In genomic region chr6:39781766-39782530, GRCm38 (mm10) we compare ENCODE assay signal across 8 mouse cellular contexts. TPM values are rescaled to one million over a fixed set of nuclear protein-coding genes. Genes with fewer than 3 reads are reported as not detected.
DNase-seq lines count a peak whose midpoint lies in the region; ATAC-seq and TF ChIP-seq lines count a peak whose summit lies in the region.

No protein-coding gene starts in this region.

- no peaks in the 10 kb centered on the region for H3K27me3 ChIP-seq in heart, adult 2 months (ENCODE audit: control insufficient read depth, insufficient read depth, low read length)
- H3K27me3 ChIP-seq in kidney, embryonic 15.5 days: no peaks in the 10 kb centered on the region
- no peaks in the 10 kb centered on the region for H3K27me3 ChIP-seq in forebrain, embryonic 15.5 days

- peak overlapping the region; percentile 24 for H3K4me3 ChIP-seq in heart, adult 2 months
- H3K4me3 ChIP-seq in kidney, embryonic 15.5 days (replicated peaks): no peak overlapping the region; the same call in 1 of the 2 replicates
- H3K4me3 ChIP-seq in left cerebral cortex, adult 2 months: no peak overlapping the region
- no peak overlapping the region for H3K4me3 ChIP-seq in forebrain, embryonic 15.5 days

- no peak overlapping the region for H3K9ac ChIP-seq in heart, adult 2 months (ENCODE audit: low read depth, low read length)
- no peak overlapping the region for H3K9ac ChIP-seq in kidney, embryonic 15.5 days
- H3K9ac ChIP-seq in forebrain, embryonic 15.5 days (replicated peaks): no peak overlapping the region

- TF ChIP-seq EP300 in heart, adult 2 months (IDR thresholded peaks at IDR 0.05; ENCODE audit: insufficient read depth, low read depth, low read length): no peak

- WGBS in heart, adult 2 months: 55% methylated on average over 17 of the region's 17 CpGs
- 49% methylated on average over 17 of the region's 17 CpGs for WGBS in kidney, embryonic 15.5 days
- 71% methylated on average over 17 of the region's 17 CpGs for WGBS in forebrain, embryonic 15.5 days

- no peak for TF ChIP-seq CTCF in heart, adult 2 months (IDR thresholded peaks at IDR 0.05)
- TF ChIP-seq CTCF in left cerebral cortex, adult 2 months (IDR thresholded peaks at IDR 0.05): no peak

- H3K79me2 ChIP-seq in heart, adult 2 months (replicated peaks; ENCODE audit: control insufficient read depth, insufficient read depth, low read length): no peaks in the 10 kb centered on the region

- intact Hi-C loops in heart, adult 2 months (cut with DNase I): loop anchor here (1.0 to 5.0 kb wide), 5 partner anchors 57 to 319 kb away; partner anchors contain the start of gene Braf
- intact Hi-C loops in left cerebral cortex, adult 2 months (cut with DNase I): loop anchor here (1.0 to 5.0 kb wide), 4 partner anchors 55 to 320 kb away; partner anchors contain the start of gene Braf

- ATAC-seq in kidney, embryonic 15.5 days (replicated peaks; ENCODE audit: low FRiP score): peak; percentile 63; the same call in 1 of the 2 replicates
- ATAC-seq in forebrain, embryonic 15.5 days (replicated peaks): no peak

- H3K4me1 ChIP-seq in heart, adult 2 months (ENCODE audit: control insufficient read depth, insufficient read depth, low read length): peaks cover 4% of the 10 kb centered on the region
- peaks cover 20% of the 10 kb centered on the region for H3K4me1 ChIP-seq in kidney, embryonic 15.5 days
- peaks cover 8% of the 10 kb centered on the region for H3K4me1 ChIP-seq in forebrain, embryonic 15.5 days

- peak; percentile 33 to 59 for DNase-seq in urinary bladder, adult 18-20 months (ENCODE audit: low spot score in 2 of 2)
- no peak for DNase-seq in urinary bladder, postnatal 10 days (ENCODE audit: low spot score)
- DNase-seq in heart, adult 2 months: peak; percentile 34 to 41
- peak; percentile 64 for DNase-seq in lung, postnatal 25 days (ENCODE audit: low spot score)
- DNase-seq in yolk sac, embryonic 10.5 days (ENCODE audit: low spot score): peak; percentile 83
- DNase-seq in left cerebral cortex, adult 2 months (ENCODE audit: extremely low spot score in 1 of 2, low spot score in 2 of 2): no peak

- H3K36me3 ChIP-seq in heart, adult 2 months (ENCODE audit: control insufficient read depth, insufficient read depth, low read length): no peaks in the 10 kb centered on the region
- H3K36me3 ChIP-seq in kidney, embryonic 15.5 days: no peaks in the 10 kb centered on the region
- H3K36me3 ChIP-seq in forebrain, embryonic 15.5 days: no peaks in the 10 kb centered on the region

- peak overlapping the region; percentile 53 for H3K4me2 ChIP-seq in kidney, embryonic 15.5 days
- no peak overlapping the region for H3K4me2 ChIP-seq in forebrain, embryonic 15.5 days (replicated peaks)

- peak overlapping the region; percentile 61 for H3K27ac ChIP-seq in heart, adult 2 months
- H3K27ac ChIP-seq in kidney, embryonic 15.5 days: peak overlapping the region; percentile 47
- no peak overlapping the region for H3K27ac ChIP-seq in left cerebral cortex, adult 2 months
- H3K27ac ChIP-seq in forebrain, embryonic 15.5 days (replicated peaks): no peak overlapping the region

- TF ChIP-seq POLR2A in heart, adult 2 months (IDR thresholded peaks at IDR 0.05; ENCODE audit: insufficient read depth, low read depth, low read length): no peak

- no peaks in the 10 kb centered on the region for H3K9me3 ChIP-seq in kidney, embryonic 15.5 days (replicated peaks)
- H3K9me3 ChIP-seq in forebrain, embryonic 15.5 days: no peaks in the 10 kb centered on the region

RNA-seq across cellular contexts. Expression of gene Mrps33, which starts 28.8 kb away (rescaled TPM):
- total RNA-seq in heart, adult 2 months (2021): 100 to 1,000 TPM in 1 of 2 experiments, 10 to 100 TPM in 1; 97.7 to 106 TPM
- 133 and 317 TPM in 2 replicates for polyA plus RNA-seq in heart, adult 2 months (2012; rRNA removed)
- 196 and 209 TPM in 2 replicates for polyA plus RNA-seq in kidney, embryonic 15.5 days (2015; fragmentation: Nextera tagmentation; extraction: Ambion mirVana)
- 100 to 1,000 TPM in 1 of 2 experiments, 10 to 100 TPM in 1; 91.5 to 104 TPM for total RNA-seq in left cerebral cortex, adult 2 months (2021)
- polyA plus RNA-seq in forebrain, embryonic 15.5 days (2015; fragmentation: Nextera tagmentation; extraction: Ambion mirVana): 225 and 230 TPM in 2 replicates

RNA-seq across cellular contexts. Expression of gene Braf, which starts 56.7 kb away (rescaled TPM):
- total RNA-seq in heart, adult 2 months (2021): 10 to 100 TPM; 15.0 to 16.9 TPM
- polyA plus RNA-seq in heart, adult 2 months (2012; rRNA removed): 7.2 and 12.6 TPM in 2 replicates
- 16.3 and 17.3 TPM in 2 replicates for polyA plus RNA-seq in kidney, embryonic 15.5 days (2015; fragmentation: Nextera tagmentation; extraction: Ambion mirVana)
- total RNA-seq in left cerebral cortex, adult 2 months (2021): 100 to 1,000 TPM; 119 to 123 TPM
- polyA plus RNA-seq in forebrain, embryonic 15.5 days (2015; fragmentation: Nextera tagmentation; extraction: Ambion mirVana): 21.6 and 23.7 TPM in 2 replicates

Comparison
In these comparisons a context has a peak if more than half of its experiments do, and no peak if none do; other contexts are left out.
1. DNase-seq: peak in urinary bladder, adult 18-20 months (2 of 2), heart, adult 2 months (2 of 2), lung, postnatal 25 days (single experiment) and yolk sac, embryonic 10.5 days (single experiment); none in urinary bladder, postnatal 10 days (single experiment) and left cerebral cortex, adult 2 months (0 of 2).
2. H3K27ac ChIP-seq: peak in heart, adult 2 months (single experiment) and kidney, embryonic 15.5 days (single experiment); none in left cerebral cortex, adult 2 months (single experiment) and forebrain, embryonic 15.5 days (single experiment).